Mouse (Mus musculus) liver, postnatal 0 days (tissue): Measurements from ENCODE around the gene Ccdc57. TPM values are rescaled to one million over a fixed set of nuclear protein-coding genes. Genes with fewer than 3 reads are reported as not detected.
A peak's percentile ranks its signal among the peaks of the same experiment; 100 is the strongest.

ENCODE experiments used
- ATAC-seq: fragments of 200-750 bp; cut with Nextera tagmentation; 2 replicates; pipeline ENCODE4 v1.8.0; 2017; ENCODE audit warnings: mild to moderate bottlenecking, moderate library complexity
- DNase-seq: peaks from one replicate; pipeline ENCODE4 v3.0.0-alpha.2; 2016
- H3K27ac ChIP-seq: fragments of 300-500 bp; sonication (generic); 2 replicates; pipeline ENCODE4 v1.5.1; 2014; ENCODE audit warnings: antibody characterized with exemption, moderate library complexity, mild to moderate bottlenecking, low read depth
- H3K27me3 ChIP-seq: fragments of 300-500 bp; sonication (generic); 2 replicates; pipeline ENCODE4 v1.6.1; 2014; ENCODE audit warnings: low read length, control low read depth, mixed read lengths; ENCODE audit not compliant: insufficient read depth
- H3K36me3 ChIP-seq: fragments of 300-500 bp; sonication (generic); replicated peaks from 2 replicates; pipeline ENCODE4 v1.6.1; 2014; ENCODE audit warnings: mild to moderate bottlenecking, control low read depth, low read length, moderate library complexity, mixed read lengths; ENCODE audit not compliant: insufficient read depth
- H3K4me1 ChIP-seq: fragments of 300-500 bp; sonication (generic); 2 replicates; pipeline ENCODE4 v1.6.1; 2014; ENCODE audit warnings: antibody characterized with exemption, mild to moderate bottlenecking, control low read depth; ENCODE audit not compliant: insufficient read depth
- H3K4me2 ChIP-seq: fragments of 300-500 bp; sonication (generic); 2 replicates; pipeline ENCODE4 v1.6.1; 2014; ENCODE audit warnings: low read depth, mild to moderate bottlenecking, low read length, moderate library complexity, mixed read lengths
- H3K4me3 ChIP-seq: fragments of 300-500 bp; sonication (generic); 2 replicates; pipeline ENCODE4 v1.5.1; 2014; ENCODE audit warnings: low read depth, low read length
- H3K9ac ChIP-seq: fragments of 300-500 bp; sonication (generic); replicated peaks from 2 replicates; pipeline ENCODE4 v1.6.1; 2014; ENCODE audit warnings: mild to moderate bottlenecking, moderate library complexity
- H3K9me3 ChIP-seq: fragments of 300-500 bp; sonication (generic); 2 replicates; pipeline ENCODE4 v1.6.1; 2016; ENCODE audit warnings: mild to moderate bottlenecking, control low read depth, low read length, mixed read lengths
- CTCF ChIP-seq: sonication (generic); IDR thresholded peaks from 2 replicates; pipeline ENCODE4 v1.5.1; 2016; ENCODE audit warnings: antibody characterized with exemption, low read depth
- EP300 ChIP-seq: IDR thresholded peaks from 2 replicates; pipeline ENCODE4 v1.6.1; 2016; ENCODE audit warnings: antibody characterized with exemption, low read depth, mild to moderate bottlenecking
- WGBS: fragments of 180-500 bp; shearing (Covaris S2); extraction: QIAGEN DNeasy Blood & Tissue Kit; methylation state at CpG from one replicate; pipeline ENCODE4 v1.1.7; 2014; ENCODE audit not compliant: insufficient replicate concordance; 5-methylcytosine and 5-hydroxymethylcytosine counted together
- polyA plus RNA-seq: library from polyadenylated mRNA; unstranded; fragments of >200 nt; fragmentation: Nextera tagmentation; extraction: Ambion mirVana; gene quantifications from 2 replicates; pipeline ENCODE4 v1.2.1, GENCODE M21; 2015

The Ccdc57 gene
- polyA plus RNA-seq, 1 experiment from 2014 or later = 1.4 TPM

- peaks cover 55% of the 10 kb centered on the region for H3K4me1 ChIP-seq
- H3K27ac ChIP-seq = peak overlapping the region; percentile 68
- DNase-seq (peak; percentile 16), ATAC-seq (no peak)
- 45% methylated on average over 10 of the region's 10 CpGs for WGBS
- TF ChIP-seq EP300 (no peak), CTCF (no peak)
- H3K27me3 ChIP-seq = no peaks in the 10 kb centered on the region; the same call in 1 of the 2 replicates
- H3K36me3 ChIP-seq = 0 out of 2 replicates have a peak, but pooled peaks cover 5% of the 10 kb centered on the region
- H3K9ac ChIP-seq = peak overlapping the region; percentile 71
- peak overlapping the region; percentile 58 for H3K4me3 ChIP-seq
- no peaks in the 10 kb centered on the region for H3K9me3 ChIP-seq
- peak overlapping the region; percentile 87 for H3K4me2 ChIP-seq
Observed at GRCm38 (mm10) chr11:120949863-120950262, 17.2 kb upstream of the Ccdc57 start.

DNA sequence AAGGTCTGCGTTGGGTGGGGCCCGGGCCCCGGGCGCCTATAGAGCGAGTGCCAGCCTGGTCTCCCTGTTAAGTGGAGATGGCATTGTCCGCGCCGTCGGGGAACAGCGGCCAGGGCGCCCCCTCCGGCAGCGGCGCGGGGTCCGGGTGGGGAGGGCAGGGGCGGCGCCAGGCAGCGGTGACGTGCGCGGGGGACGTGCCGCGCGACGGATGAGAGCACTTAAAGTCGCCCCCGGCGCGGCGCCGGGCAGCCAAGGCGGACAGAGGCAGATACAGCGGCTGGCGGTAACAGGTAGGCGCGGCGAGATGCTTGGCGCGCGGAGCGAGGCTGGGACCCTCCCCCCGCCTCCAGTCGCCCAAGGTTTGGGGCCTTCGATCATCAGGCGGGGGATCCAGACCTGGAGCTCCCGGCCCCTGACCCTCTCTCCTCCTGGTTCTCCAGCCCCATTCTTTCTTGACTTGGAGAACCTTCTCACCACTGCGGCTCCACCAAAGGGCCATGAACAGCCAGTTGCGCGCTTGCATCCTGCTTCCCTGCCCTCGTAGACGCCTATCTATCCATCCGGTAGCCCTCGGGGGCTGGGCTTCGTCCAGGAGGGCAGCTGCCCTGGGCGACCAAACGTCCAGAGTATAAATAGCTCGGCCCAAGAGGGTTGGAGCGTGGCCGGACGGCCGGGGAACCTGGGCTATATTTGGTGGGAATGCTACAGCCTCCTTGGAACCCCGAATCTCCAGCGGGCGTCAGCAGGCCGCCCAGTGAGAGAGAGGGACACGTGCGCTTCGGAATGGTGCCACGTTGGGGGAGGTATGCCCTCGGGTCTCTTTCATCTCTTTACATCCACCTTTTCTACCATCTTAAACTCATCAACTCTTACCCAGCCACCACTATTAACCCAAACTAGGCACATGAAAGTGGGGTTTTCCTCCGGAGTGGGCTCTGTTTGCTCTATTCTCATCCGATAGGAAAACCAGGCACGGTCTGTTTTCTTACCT is 16.5 kb upstream of the Ccdc57 start:
- 7% methylated on average over 56 of the region's 75 CpGs for WGBS
- H3K4me1 ChIP-seq = peaks cover 55% of the 10 kb centered on the region
- peak overlapping the region; percentile 87 for H3K4me2 ChIP-seq
- H3K27me3 ChIP-seq = no peaks in the 10 kb centered on the region; the same call in 1 of the 2 replicates
- TF ChIP-seq CTCF (0 out of 2 replicates have a peak, but pooled peaks have one; percentile 7), EP300 (no peak)
- 0 out of 2 replicates have a peak, but pooled peaks cover 5% of the 10 kb centered on the region for H3K36me3 ChIP-seq
- DNase-seq (peak; percentile 74), ATAC-seq (peak; percentile 7; the same call in 1 of the 2 replicates)
- H3K9ac ChIP-seq = peak overlapping the region; percentile 71
- H3K4me3 ChIP-seq = peak overlapping the region; percentile 58
- H3K9me3 ChIP-seq = no peaks in the 10 kb centered on the region
- peak overlapping the region; percentile 68 for H3K27ac ChIP-seq

GRCm38 (mm10) chr11:120948328-120948727 is 15.7 kb upstream of the Ccdc57 start, which contains the start of gene Slc16a3:
Gene Slc16a3 (plus strand): TSS chr11:120948480.
- Histone ChIP-seq H3K9me3 (no peaks in the 10 kb centered on the region), H3K9ac (peak within 1 kb of the TSS; percentile 71), H3K27me3 (peaks cover 3% of the 10 kb centered on the region; the same call in 1 of the 2 replicates), H3K27ac (peak within 1 kb of the TSS; percentile 68), H3K4me1 (peaks cover 55% of the 10 kb centered on the region), H3K36me3 (0 out of 2 replicates have a peak, but pooled peaks cover 5% of the 10 kb centered on the region), H3K4me3 (peak within 1 kb of the TSS; percentile 58), H3K4me2 (peak within 1 kb of the TSS; percentile 87)
- TF ChIP-seq EP300 (no peak), CTCF (no peak)
- peak; percentile 55 for DNase-seq
- no peak for ATAC-seq
- WGBS = 9% methylated on average over 12 of the region's 12 CpGs

- DNase-seq = no peak
- Histone ChIP-seq H3K27me3 (peaks cover 3% of the 10 kb centered on the region; the same call in 1 of the 2 replicates), H3K9ac (no peak overlapping the region), H3K27ac (no peak overlapping the region), H3K36me3 (no peaks in the 10 kb centered on the region), H3K9me3 (no peaks in the 10 kb centered on the region), H3K4me2 (no peak overlapping the region), H3K4me1 (peaks cover 34% of the 10 kb centered on the region), H3K4me3 (no peak overlapping the region)
- TF ChIP-seq CTCF (no peak), EP300 (no peak)
- no peak for ATAC-seq
- WGBS = 85% methylated on average over 5 of the region's 5 CpGs
Observed at GRCm38 (mm10) chr11:120945926-120946325, 13.3 kb upstream of the Ccdc57 start.

DNA sequence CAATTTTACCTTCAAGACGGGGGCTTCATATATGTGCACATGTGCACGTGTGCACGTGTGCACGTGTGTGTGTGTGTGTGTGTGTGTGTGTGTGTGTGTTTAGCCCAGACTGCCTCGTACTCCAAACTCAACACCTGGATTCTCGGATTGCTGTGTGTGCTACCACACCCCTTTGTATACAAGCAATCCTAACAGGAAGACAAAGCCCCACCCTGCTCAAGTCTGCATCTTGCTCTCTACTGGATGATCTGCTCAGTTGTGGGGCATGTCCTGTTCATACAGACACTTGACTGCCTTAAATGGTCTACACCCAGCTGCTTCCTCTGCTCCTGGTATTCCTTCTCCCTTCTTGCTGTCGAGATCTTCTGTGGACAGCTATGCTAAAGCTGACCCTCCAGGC is 12.6 kb upstream of the Ccdc57 start:
- Histone ChIP-seq H3K4me3 (no peak overlapping the region), H3K27ac (no peak overlapping the region), H3K36me3 (no peaks in the 10 kb centered on the region), H3K4me2 (no peak overlapping the region), H3K4me1 (peaks cover 31% of the 10 kb centered on the region), H3K9me3 (no peaks in the 10 kb centered on the region), H3K27me3 (peaks cover 3% of the 10 kb centered on the region; the same call in 1 of the 2 replicates), H3K9ac (no peak overlapping the region)
- DNase-seq (no peak), ATAC-seq (no peak)
- WGBS = 80% methylated on average over 7 of the region's 7 CpGs
- TF ChIP-seq CTCF (no peak), EP300 (no peak)

DNA sequence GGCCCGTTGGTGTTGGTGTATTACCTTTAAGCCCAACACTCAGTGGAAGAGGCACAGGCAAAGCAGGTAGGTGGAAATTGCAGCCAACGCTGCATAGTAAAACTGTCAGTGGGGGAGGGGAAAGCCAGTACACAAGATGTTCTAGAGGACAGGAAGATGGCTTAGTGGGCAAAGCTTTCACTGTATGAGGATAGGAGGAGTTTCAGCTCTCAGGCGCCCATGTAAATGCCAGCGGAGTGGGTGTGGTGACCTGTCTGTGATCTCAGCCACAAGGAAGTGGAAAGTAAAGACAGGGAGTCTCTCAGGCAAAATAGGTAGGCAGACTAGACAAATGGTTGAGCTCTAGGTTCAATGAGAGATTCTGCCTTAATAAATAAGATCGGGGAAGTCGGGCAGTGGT is 8.3 kb upstream of the Ccdc57 start:
- ATAC-seq = no peak
- TF ChIP-seq EP300 (no peak), CTCF (no peak)

More for the DNA sequence above, 8.3 kb upstream of the Ccdc57 start:
- H3K4me2 ChIP-seq = no peak overlapping the region
- no peak overlapping the region for H3K9ac ChIP-seq
- 0 out of 2 replicates have a peak, but pooled peaks cover 3% of the 10 kb centered on the region for H3K27me3 ChIP-seq
- H3K9me3 ChIP-seq = no peaks in the 10 kb centered on the region
- no peak for DNase-seq
- peak overlapping the region; percentile 11; the same call in 1 of the 2 replicates for H3K27ac ChIP-seq
- no peaks in the 10 kb centered on the region for H3K36me3 ChIP-seq
- H3K4me3 ChIP-seq = no peak overlapping the region
- peaks cover 12% of the 10 kb centered on the region for H3K4me1 ChIP-seq
- 76% methylated on average over 6 of the region's 6 CpGs for WGBS
